In genomic region chr6:83795492-83795900, GRCm38 (mm10) we compare ENCODE assay signal across 8 mouse cellular contexts. TPM values are rescaled to one million over a fixed set of nuclear protein-coding genes. Genes with fewer than 3 reads are reported as not detected.
DNase-seq lines count a peak whose midpoint lies in the region; ATAC-seq and TF ChIP-seq lines count a peak whose summit lies in the region.

No protein-coding gene starts in this region.

- peaks cover 3% of the 10 kb centered on the region for H3K36me3 ChIP-seq in forebrain, embryonic 10.5 days (replicated peaks)
- peaks cover 30% of the 10 kb centered on the region for H3K36me3 ChIP-seq in intestine, postnatal 0 days (ENCODE audit: control insufficient read depth, insufficient read depth)
- peaks cover 4% of the 10 kb centered on the region; the same call in 1 of the 2 replicates for H3K36me3 ChIP-seq in liver, embryonic 12.5 days

- peak; percentile 46 for ATAC-seq in intestine, postnatal 0 days
- peak; percentile 14 for ATAC-seq in liver, embryonic 12.5 days

- WGBS in forebrain, embryonic 10.5 days = 21% methylated on average over 13 of the region's 13 CpGs
- WGBS in intestine, postnatal 0 days = 2% methylated on average over 13 of the region's 13 CpGs
- 4% methylated on average over 13 of the region's 13 CpGs for WGBS in liver, embryonic 12.5 days (ENCODE audit: insufficient replicate concordance)

- no peak for TF ChIP-seq CTCF in intestine, postnatal 0 days (IDR thresholded peaks at IDR 0.05; ENCODE audit: low read depth)

- peaks cover 22% of the 10 kb centered on the region for H3K4me1 ChIP-seq in forebrain, embryonic 10.5 days
- H3K4me1 ChIP-seq in intestine, postnatal 0 days (replicated peaks; ENCODE audit: control insufficient read depth, insufficient read depth, low read length) = no peaks in the 10 kb centered on the region
- peaks cover 32% of the 10 kb centered on the region for H3K4me1 ChIP-seq in liver, embryonic 12.5 days

- peak overlapping the region; percentile 91 for H3K4me3 ChIP-seq in forebrain, embryonic 10.5 days
- peak overlapping the region; percentile 75 for H3K4me3 ChIP-seq in intestine, postnatal 0 days (ENCODE audit: low read depth, low read length)
- H3K4me3 ChIP-seq in liver, embryonic 12.5 days = peak overlapping the region; percentile 71

- H3K9me3 ChIP-seq in forebrain, embryonic 10.5 days = no peaks in the 10 kb centered on the region
- no peaks in the 10 kb centered on the region for H3K9me3 ChIP-seq in intestine, postnatal 0 days (ENCODE audit: control insufficient read depth)
- H3K9me3 ChIP-seq in liver, embryonic 12.5 days (replicated peaks) = no peaks in the 10 kb centered on the region

- peak; percentile 58 for DNase-seq in adrenal gland, adult 2 months
- no peak for DNase-seq in adrenal gland, adult 8-10 months
- peak; percentile 48 for DNase-seq in ES-CJ7 (ENCODE audit: low read depth, low spot score)
- no peak for DNase-seq in forebrain, embryonic 10.5 days (ENCODE audit: extremely low spot score, low spot score)
- peak; percentile 40 to 55 for DNase-seq in monocyte, adult 2 months (ENCODE audit: low read depth in 1 of 2, low spot score in 2 of 2)
- DNase-seq in thymus, postnatal 4 days = no peak

- H3K27me3 ChIP-seq in forebrain, embryonic 10.5 days (ENCODE audit: poor library complexity, severe bottlenecking) = no peaks in the 10 kb centered on the region; the same call in 1 of the 2 replicates
- H3K27me3 ChIP-seq in intestine, postnatal 0 days (replicated peaks; ENCODE audit: control insufficient read depth, insufficient read depth, low read length) = no peaks in the 10 kb centered on the region
- H3K27me3 ChIP-seq in liver, embryonic 12.5 days (replicated peaks) = 0 out of 2 replicates have a peak, but pooled peaks cover 14% of the 10 kb centered on the region

- peak overlapping the region; percentile 94 for H3K27ac ChIP-seq in forebrain, embryonic 10.5 days
- peak overlapping the region; percentile 96 for H3K27ac ChIP-seq in intestine, postnatal 0 days (ENCODE audit: low read depth, low read length)
- H3K27ac ChIP-seq in liver, embryonic 12.5 days = peak overlapping the region; percentile 96

- peak overlapping the region; percentile 70 for H3K4me2 ChIP-seq in intestine, postnatal 0 days (replicated peaks; ENCODE audit: low read depth)
- peak overlapping the region; percentile 97 for H3K4me2 ChIP-seq in liver, embryonic 12.5 days

- H3K9ac ChIP-seq in intestine, postnatal 0 days (ENCODE audit: low read depth, low read length) = peak overlapping the region; percentile 67
- H3K9ac ChIP-seq in liver, embryonic 12.5 days = peak overlapping the region; percentile 72

RNA-seq across cellular contexts. Expression of gene Nagk, which starts 0.7 kb away (rescaled TPM):
- total RNA-seq in adrenal gland, adult 2 months (2021) = 10 to 100 TPM; 39.9 to 46.9 TPM
- polyA plus RNA-seq in adrenal gland, adult 2 months (2012; rRNA removed) = 23.2 and 29.4 TPM in 2 replicates
- total RNA-seq in adrenal gland, adult 8-10 months (2022) = 10 to 100 TPM; 55.2 to 72.7 (median 69.2) TPM
- 20.8 and 23.0 TPM in 2 replicates for polyA plus RNA-seq in forebrain, embryonic 10.5 days (2016; fragmentation: Nextera tagmentation; extraction: Ambion mirVana)
- polyA plus RNA-seq in intestine, postnatal 0 days (2015; fragmentation: Nextera tagmentation; extraction: Ambion mirVana) = 116 and 134 TPM in 2 replicates
- 13.5 and 15.8 TPM in 2 replicates for polyA plus RNA-seq in liver, embryonic 12.5 days (2016; fragmentation: Nextera tagmentation; extraction: Ambion mirVana)

RNA-seq across cellular contexts. Expression of gene Tex261, which starts 19.9 kb away (rescaled TPM):
- 100 to 1,000 TPM; 181 to 195 TPM for total RNA-seq in adrenal gland, adult 2 months (2021)
- 148 and 156 TPM in 2 replicates for polyA plus RNA-seq in adrenal gland, adult 2 months (2012; rRNA removed)
- 100 to 1,000 TPM; 121 to 139 (median 124) TPM for total RNA-seq in adrenal gland, adult 8-10 months (2022)
- polyA plus RNA-seq in forebrain, embryonic 10.5 days (2016; fragmentation: Nextera tagmentation; extraction: Ambion mirVana) = 80.7 and 85.0 TPM in 2 replicates
- polyA plus RNA-seq in intestine, postnatal 0 days (2015; fragmentation: Nextera tagmentation; extraction: Ambion mirVana) = 107 and 111 TPM in 2 replicates
- 54.6 and 56.1 TPM in 2 replicates for polyA plus RNA-seq in liver, embryonic 12.5 days (2016; fragmentation: Nextera tagmentation; extraction: Ambion mirVana)

RNA-seq across cellular contexts. Expression of gene Ankrd53, which starts 33.1 kb away (rescaled TPM):
- not detected for total RNA-seq in adrenal gland, adult 2 months (2021)
- 0.06 TPM in 1 of 2 replicates, not detected in the other for polyA plus RNA-seq in adrenal gland, adult 2 months (2012; rRNA removed)
- under 1 TPM in 2 of 4 experiments, not detected in 2; 0.37 to 0.38 TPM for total RNA-seq in adrenal gland, adult 8-10 months (2022)
- polyA plus RNA-seq in forebrain, embryonic 10.5 days (2016; fragmentation: Nextera tagmentation; extraction: Ambion mirVana) = 0.09 and 0.18 TPM in 2 replicates
- not detected in 2 replicates for polyA plus RNA-seq in intestine, postnatal 0 days (2015; fragmentation: Nextera tagmentation; extraction: Ambion mirVana)
- polyA plus RNA-seq in liver, embryonic 12.5 days (2016; fragmentation: Nextera tagmentation; extraction: Ambion mirVana) = not detected in 2 replicates

RNA-seq across cellular contexts. Expression of gene Paip2b, which starts 36.0 kb away (rescaled TPM):
- total RNA-seq in adrenal gland, adult 2 months (2021) = 10 to 100 TPM; 22.0 to 36.9 TPM
- 3.6 and 5.0 TPM in 2 replicates for polyA plus RNA-seq in adrenal gland, adult 2 months (2012; rRNA removed)
- 10 to 100 TPM; 35.0 to 47.3 (median 40.5) TPM for total RNA-seq in adrenal gland, adult 8-10 months (2022)
- 21.3 and 22.7 TPM in 2 replicates for polyA plus RNA-seq in forebrain, embryonic 10.5 days (2016; fragmentation: Nextera tagmentation; extraction: Ambion mirVana)
- 5.6 and 6.0 TPM in 2 replicates for polyA plus RNA-seq in intestine, postnatal 0 days (2015; fragmentation: Nextera tagmentation; extraction: Ambion mirVana)
- polyA plus RNA-seq in liver, embryonic 12.5 days (2016; fragmentation: Nextera tagmentation; extraction: Ambion mirVana) = 4.3 and 4.9 TPM in 2 replicates

RNA-seq across cellular contexts. Expression of gene Atp6v1b1, which starts 52.7 kb away (rescaled TPM):
- not detected for total RNA-seq in adrenal gland, adult 2 months (2021)
- polyA plus RNA-seq in adrenal gland, adult 2 months (2012; rRNA removed) = not detected in 2 replicates
- total RNA-seq in adrenal gland, adult 8-10 months (2022) = not detected
- not detected in 2 replicates for polyA plus RNA-seq in forebrain, embryonic 10.5 days (2016; fragmentation: Nextera tagmentation; extraction: Ambion mirVana)
- polyA plus RNA-seq in intestine, postnatal 0 days (2015; fragmentation: Nextera tagmentation; extraction: Ambion mirVana) = not detected in 2 replicates
- not detected in 2 replicates for polyA plus RNA-seq in liver, embryonic 12.5 days (2016; fragmentation: Nextera tagmentation; extraction: Ambion mirVana)

Comparison
In these comparisons a context has a peak if more than half of its experiments do, and no peak if none do; other contexts are left out.
1. DNase-seq: peak in adrenal gland, adult 2 months (single experiment), ES-CJ7 (single experiment) and monocyte, adult 2 months (2 of 2); none in adrenal gland, adult 8-10 months (single experiment), forebrain, embryonic 10.5 days (single experiment) and thymus, postnatal 4 days (single experiment).
2. Peak in every context shown above with its lines, with median percentiles within 50 percentile points of each other: H3K27ac ChIP-seq and H3K4me3 ChIP-seq.